Mouse (Mus musculus) thymus, adult 2 months (tissue): ENCODE data around the gene Fkbpl.

ENCODE experiments used
- CTCF ChIP-seq: fragments of 200-500 bp; IDR thresholded peaks from 2 replicates; pipeline ENCODE4 v1.5.1; 2012; ENCODE audit warnings: mild to moderate bottlenecking, control low read depth, low read length, moderate library complexity, borderline replicate concordance; ENCODE audit not compliant: control insufficient read depth, poor library complexity, insufficient read depth; ENCODE audit errors: extremely low read depth
- POLR2A ChIP-seq: fragments of 200-500 bp; IDR thresholded peaks from 2 replicates; pipeline ENCODE4 v1.6.1; 2012; ENCODE audit warnings: mild to moderate bottlenecking, low read length, control low read depth, moderate library complexity; ENCODE audit not compliant: control insufficient read depth, poor library complexity, insufficient read depth; ENCODE audit errors: extremely low read depth

GRCm38 (mm10) chr17:34605609-34606008, 39.0 kb upstream of the Fkbpl start:
- TF ChIP-seq POLR2A = peak; percentile 70; the same call in 1 of the 2 replicates
- TF ChIP-seq CTCF = peak; percentile 15; the same call in 1 of the 2 replicates
